ENCODE assay signal across 10 mouse cellular contexts in genomic region chr12:99162188-99162587, GRCm38 (mm10).
DNase-seq lines count a peak whose midpoint lies in the region; ATAC-seq and TF ChIP-seq lines count a peak whose summit lies in the region.
"Had no signal": no experiment of that assay in that cellular context is flagged by ENCODE, and none has a peak within 500 bp of the region (broad histone marks: within the 10 kb centered on the region; RNA-seq: fewer than 3 reads in every experiment).

No protein-coding gene starts in this region.

- WGBS in kidney, embryonic 14.5 days = 87% methylated on average over 10 of the region's 10 CpGs
- 62% methylated on average over 10 of the region's 10 CpGs for WGBS in hindbrain, embryonic 12.5 days
- 59% methylated on average over 10 of the region's 10 CpGs for WGBS in midbrain, postnatal 0 days

- H3K27ac ChIP-seq in kidney, embryonic 14.5 days (ENCODE audit: low read depth, low read length) = no peak overlapping the region
- H3K27ac ChIP-seq in bone marrow macrophage, adult 2 months (ENCODE audit: insufficient read depth, low read depth, low read length) = no peak overlapping the region
- H3K27ac ChIP-seq in hindbrain, embryonic 12.5 days = peak overlapping the region; percentile 67; the same call in 1 of the 2 replicates
- H3K27ac ChIP-seq in midbrain, postnatal 0 days (ENCODE audit: low read depth, low read length) = peak overlapping the region; percentile 47; the same call in 1 of the 2 replicates
- H3K27ac ChIP-seq: liver, embryonic 15.5 days; stomach, embryonic 15.5 days had no signal

- no peaks in the 10 kb centered on the region for H3K36me3 ChIP-seq in kidney, embryonic 14.5 days (ENCODE audit: control insufficient read depth, insufficient read depth, low read length)
- H3K36me3 ChIP-seq in hindbrain, embryonic 12.5 days = no peaks in the 10 kb centered on the region
- no peaks in the 10 kb centered on the region for H3K36me3 ChIP-seq in midbrain, postnatal 0 days (ENCODE audit: insufficient read depth, low read length)
- H3K36me3 ChIP-seq: liver, embryonic 15.5 days; stomach, embryonic 15.5 days had no signal

- H3K27me3 ChIP-seq in kidney, embryonic 14.5 days (ENCODE audit: control insufficient read depth, insufficient read depth, low read length) = no peaks in the 10 kb centered on the region
- H3K27me3 ChIP-seq in hindbrain, embryonic 12.5 days = no peaks in the 10 kb centered on the region
- H3K27me3 ChIP-seq in midbrain, postnatal 0 days (ENCODE audit: insufficient read depth, low read length) = no peaks in the 10 kb centered on the region
- H3K27me3 ChIP-seq: liver, embryonic 15.5 days; stomach, embryonic 15.5 days had no signal

- DNase-seq in kidney, adult 9 months = peak; percentile 3
- DNase-seq in midbrain, postnatal 0 days (ENCODE audit: low spot score) = peak; percentile 76
- no peak for DNase-seq in adrenal gland, adult (ENCODE audit: inconsistent age in 2 of 2, low spot score in 1 of 2)
- no peak for DNase-seq in cerebellum, adult 9-11 months
- no peak for DNase-seq in testis, postnatal 10 days (ENCODE audit: low spot score)

- H3K4me3 ChIP-seq in kidney, embryonic 14.5 days (ENCODE audit: low read length) = no peak overlapping the region
- peak overlapping the region; percentile 42 for H3K4me3 ChIP-seq in bone marrow macrophage, adult 2 months (ENCODE audit: insufficient read depth, low read length)
- no peak overlapping the region for H3K4me3 ChIP-seq in hindbrain, embryonic 12.5 days
- H3K4me3 ChIP-seq in midbrain, postnatal 0 days (ENCODE audit: low read depth, low read length) = no peak overlapping the region
- H3K4me3 ChIP-seq: liver, embryonic 15.5 days; stomach, embryonic 15.5 days had no signal

- no peak for TF ChIP-seq POLR2A in bone marrow macrophage, adult 2 months (IDR thresholded peaks at IDR 0.05; ENCODE audit: borderline replicate concordance, low read depth, low read length)

- H3K9me3 ChIP-seq in kidney, embryonic 14.5 days (ENCODE audit: control insufficient read depth, low read length) = no peaks in the 10 kb centered on the region; the same call in 1 of the 2 replicates
- H3K9me3 ChIP-seq in hindbrain, embryonic 12.5 days (replicated peaks) = no peaks in the 10 kb centered on the region
- H3K9me3 ChIP-seq in midbrain, postnatal 0 days (ENCODE audit: low read length) = no peaks in the 10 kb centered on the region
- H3K9me3 ChIP-seq: liver, embryonic 15.5 days; stomach, embryonic 15.5 days had no signal

- H3K4me2 ChIP-seq in kidney, embryonic 14.5 days (replicated peaks; ENCODE audit: low read depth, low read length) = no peak overlapping the region
- H3K4me2 ChIP-seq in hindbrain, embryonic 12.5 days (replicated peaks) = 0 out of 2 replicates have a peak overlapping the region, but pooled peaks have one; percentile 4
- H3K4me2 ChIP-seq in midbrain, postnatal 0 days (ENCODE audit: low read depth, low read length, poor library complexity, severe bottlenecking) = 0 out of 2 replicates have a peak overlapping the region, but pooled peaks have one; percentile 9
- H3K4me2 ChIP-seq: liver, embryonic 15.5 days; stomach, embryonic 15.5 days had no signal

- no peaks in the 10 kb centered on the region for H3K4me1 ChIP-seq in kidney, embryonic 14.5 days (ENCODE audit: control insufficient read depth, insufficient read depth, low read length)
- H3K4me1 ChIP-seq in bone marrow macrophage, adult 2 months (ENCODE audit: control insufficient read depth, insufficient read depth, low read length) = peaks cover 8% of the 10 kb centered on the region; the same call in 1 of the 2 replicates
- H3K4me1 ChIP-seq in hindbrain, embryonic 12.5 days = peaks cover 17% of the 10 kb centered on the region
- peaks cover 6% of the 10 kb centered on the region for H3K4me1 ChIP-seq in midbrain, postnatal 0 days (ENCODE audit: insufficient read depth, low read length)
- H3K4me1 ChIP-seq: liver, embryonic 15.5 days had no signal

- no peak for ATAC-seq in kidney, embryonic 14.5 days (ENCODE audit: low FRiP score, low TSS enrichment)
- ATAC-seq in hindbrain, embryonic 12.5 days (ENCODE audit: low FRiP score) = peak; percentile 63
- ATAC-seq in midbrain, postnatal 0 days (ENCODE audit: low FRiP score) = peak; percentile 81

- no peak for TF ChIP-seq CTCF in bone marrow macrophage, adult 2 months (IDR thresholded peaks at IDR 0.05; ENCODE audit: low read depth, low read length)
- no peak for TF ChIP-seq CTCF in midbrain, postnatal 0 days (IDR thresholded peaks at IDR 0.05)

- no peak overlapping the region for H3K9ac ChIP-seq in kidney, embryonic 14.5 days (ENCODE audit: low read depth, low read length)
- no peak overlapping the region for H3K9ac ChIP-seq in hindbrain, embryonic 12.5 days
- H3K9ac ChIP-seq in midbrain, postnatal 0 days (replicated peaks; ENCODE audit: low read length, poor library complexity, severe bottlenecking) = no peak overlapping the region
- H3K9ac ChIP-seq: liver, embryonic 15.5 days; stomach, embryonic 15.5 days had no signal

Comparison
In these comparisons a context has a peak if more than half of its experiments do, and no peak if none do; other contexts are left out.
1. DNase-seq: peak in kidney, adult 9 months (single experiment) and midbrain, postnatal 0 days (single experiment); none in adrenal gland, adult (0 of 2), cerebellum, adult 9-11 months (single experiment) and testis, postnatal 10 days (single experiment).
2. H3K27ac ChIP-seq: peak in hindbrain, embryonic 12.5 days (single experiment) and midbrain, postnatal 0 days (single experiment); none in kidney, embryonic 14.5 days (single experiment) and bone marrow macrophage, adult 2 months (single experiment).